Mouse (Mus musculus) embryonic facial prominence, embryonic 10.5 days (tissue): ENCODE measurements at regions not wholly inside any gene's neighbourhood (a gene's known extent, or its start where the extent isn't known, plus 50 kb on each side); places are given as distances from the start of the nearest gene placed in this dataset.

ENCODE experiments used
- DNase-seq: peaks from one replicate; pipeline ENCODE4 v3.0.0-alpha.2; 2017; ENCODE audit warnings: low spot score
- H3K27ac ChIP-seq: fragments of 300-500 bp; sonication (generic); replicated peaks from 2 replicates; pipeline ENCODE4 v1.5.1; 2016; ENCODE audit warnings: mild to moderate bottlenecking
- H3K27me3 ChIP-seq: fragments of 300-500 bp; sonication (generic); replicated peaks from 2 replicates; pipeline ENCODE4 v1.6.1; 2016; ENCODE audit warnings: low read depth, mild to moderate bottlenecking; ENCODE audit not compliant: poor library complexity, severe bottlenecking
- H3K36me3 ChIP-seq: fragments of 300-500 bp; sonication (generic); replicated peaks from 2 replicates; pipeline ENCODE4 v1.6.1; 2016; ENCODE audit warnings: mild to moderate bottlenecking, moderate library complexity
- H3K4me1 ChIP-seq: fragments of 300-500 bp; sonication (generic); 2 replicates; pipeline ENCODE4 v1.6.1; 2016
- H3K4me3 ChIP-seq: fragments of 300-500 bp; sonication (generic); 2 replicates; pipeline ENCODE4 v1.5.1; 2016; ENCODE audit warnings: mild to moderate bottlenecking, moderate library complexity
- H3K9me3 ChIP-seq: fragments of 300-500 bp; sonication (generic); 2 replicates; pipeline ENCODE4 v1.6.1; 2016; ENCODE audit warnings: mild to moderate bottlenecking
- WGBS: fragments of 180-500 bp; shearing (Covaris S2); methylation state at CpG from one replicate; pipeline ENCODE4 v1.1.7; 2016; 5-methylcytosine and 5-hydroxymethylcytosine counted together

- H3K4me3 ChIP-seq = 0 out of 2 replicates have a peak overlapping the region, but pooled peaks have one; percentile 16
These were observed 96.4 kb upstream of the Gm26657 start for GRCm38 (mm10) chr4:56643491-56643890.

DNA sequence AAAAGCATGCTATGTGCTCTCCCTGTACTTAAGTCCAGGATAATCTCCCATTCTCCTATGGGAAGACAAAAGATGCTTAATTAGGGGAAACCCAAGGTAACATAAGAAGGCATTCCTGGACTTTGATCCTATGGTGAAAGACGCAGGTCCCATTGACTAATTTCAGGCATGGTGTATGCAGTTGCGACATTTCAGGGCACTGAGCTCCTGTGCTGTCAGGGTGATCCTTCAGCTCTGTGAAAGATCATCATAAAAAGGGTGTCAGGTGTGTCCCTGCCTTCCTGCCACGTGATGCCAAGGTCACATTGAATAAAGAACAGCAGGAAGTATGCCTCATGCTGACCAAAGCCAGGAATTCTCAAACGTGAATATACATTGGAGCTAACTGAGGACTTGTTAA, 100.2 kb upstream of the Gm26657 start:
- Histone ChIP-seq H3K4me1 (peaks cover 44% of the 10 kb centered on the region), H3K27ac (no peak overlapping the region; the same call in 1 of the 2 replicates), H3K27me3 (no peaks in the 10 kb centered on the region), H3K36me3 (no peaks in the 10 kb centered on the region), H3K9me3 (no peaks in the 10 kb centered on the region), H3K4me3 (no peak overlapping the region)
- WGBS = 48% methylated on average over 4 of the region's 4 CpGs
- DNase-seq = no peak

More at GRCm38 (mm10) chr4:56643491-56643890, 96.4 kb upstream of the Gm26657 start:
- H3K36me3 ChIP-seq = no peaks in the 10 kb centered on the region
- H3K9me3 ChIP-seq = no peaks in the 10 kb centered on the region
- DNase-seq = no peak
- no peaks in the 10 kb centered on the region for H3K27me3 ChIP-seq
- H3K4me1 ChIP-seq = peaks cover 38% of the 10 kb centered on the region
- 80% methylated on average over 1 of the region's 1 CpGs for WGBS
- H3K27ac ChIP-seq = peak overlapping the region; percentile 40

DNA sequence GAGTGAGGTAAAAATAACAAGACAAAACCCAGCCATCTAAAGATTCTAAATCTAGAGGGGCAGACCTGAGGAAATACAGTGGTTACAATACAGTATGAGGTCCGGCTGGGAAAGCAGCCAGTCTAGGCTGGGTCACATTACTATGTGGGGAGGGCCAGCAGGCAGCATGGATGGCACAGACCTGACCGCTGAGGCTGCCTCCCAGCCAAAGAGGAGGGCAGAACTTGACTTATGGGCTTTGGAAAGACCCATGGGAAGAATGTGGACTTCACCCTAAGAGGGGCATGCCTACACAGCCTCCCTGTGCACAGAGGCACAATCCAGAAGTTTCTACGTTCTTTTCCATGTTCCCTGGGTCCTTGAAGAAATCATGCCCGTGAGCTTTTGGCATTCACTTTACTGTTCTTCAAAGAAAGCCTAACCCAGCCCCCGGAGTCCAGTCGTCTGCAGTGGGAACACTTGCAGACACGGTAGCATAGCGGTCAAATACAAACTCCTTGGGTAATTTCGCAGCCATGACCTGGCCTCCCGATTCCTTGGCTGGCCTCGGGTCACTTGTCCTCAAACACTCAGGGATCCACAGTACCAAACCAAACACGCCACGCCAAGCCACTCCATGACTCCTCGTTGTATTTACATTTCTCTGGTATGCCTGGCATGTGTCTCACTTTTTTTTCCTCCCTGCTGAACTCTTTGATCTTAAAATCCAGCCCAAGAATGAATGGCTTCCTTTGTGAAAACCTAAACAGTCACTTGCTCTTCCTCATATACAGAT, 101.0 kb upstream of the Gm26657 start:
- Histone ChIP-seq H3K27ac (peak overlapping the region; percentile 37), H3K9me3 (no peaks in the 10 kb centered on the region), H3K4me3 (no peak overlapping the region), H3K27me3 (no peaks in the 10 kb centered on the region), H3K36me3 (no peaks in the 10 kb centered on the region), H3K4me1 (peaks cover 35% of the 10 kb centered on the region)
- WGBS = 44% methylated on average over 14 of the region's 14 CpGs
- peak; percentile 42 for DNase-seq

GRCm38 (mm10) chr4:56636265-56636664, 103.6 kb upstream of the Gm26657 start:
- Histone ChIP-seq H3K9me3 (no peaks in the 10 kb centered on the region), H3K4me1 (peaks cover 26% of the 10 kb centered on the region), H3K36me3 (no peaks in the 10 kb centered on the region), H3K27ac (no peak overlapping the region), H3K4me3 (no peak overlapping the region), H3K27me3 (no peaks in the 10 kb centered on the region)
- no peak for DNase-seq
- 83% methylated on average over 1 of the region's 1 CpGs for WGBS

- Histone ChIP-seq H3K9me3 (no peaks in the 10 kb centered on the region), H3K4me3 (no peak overlapping the region), H3K27me3 (no peaks in the 10 kb centered on the region), H3K36me3 (no peaks in the 10 kb centered on the region), H3K27ac (no peak overlapping the region), H3K4me1 (peaks cover 12% of the 10 kb centered on the region)
- 87% methylated on average over 4 of the region's 4 CpGs for WGBS
- DNase-seq = no peak
These were observed 106.3 kb upstream of the Gm26657 start for GRCm38 (mm10) chr4:56633528-56633927.

DNA sequence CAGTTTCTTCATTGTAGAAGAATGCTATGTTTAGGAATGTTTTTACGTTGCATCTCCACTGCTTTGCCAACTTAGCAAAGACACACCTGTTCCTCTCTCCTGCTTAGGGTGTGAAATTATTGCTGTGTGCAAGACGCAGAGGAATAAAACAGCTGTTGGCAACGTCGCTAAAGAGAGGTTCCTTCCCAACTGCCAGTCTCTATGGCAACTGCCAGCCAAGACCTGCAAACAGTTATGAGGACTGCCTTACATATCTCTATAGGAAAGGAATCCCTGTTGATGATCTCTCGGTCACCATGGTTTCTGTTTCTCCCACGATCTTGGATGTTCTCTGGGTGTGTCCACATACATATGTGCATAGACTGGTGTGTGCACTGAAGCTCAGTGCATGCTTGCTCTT, 109.6 kb upstream of the Gm26657 start:
- WGBS = 87% methylated on average over 6 of the region's 6 CpGs
- no peak overlapping the region for H3K27ac ChIP-seq
- peaks cover 4% of the 10 kb centered on the region; the same call in 1 of the 2 replicates for H3K4me1 ChIP-seq
- no peaks in the 10 kb centered on the region for H3K36me3 ChIP-seq
- no peaks in the 10 kb centered on the region for H3K27me3 ChIP-seq
- no peaks in the 10 kb centered on the region for H3K9me3 ChIP-seq
- no peak overlapping the region for H3K4me3 ChIP-seq
- DNase-seq = no peak

DNA sequence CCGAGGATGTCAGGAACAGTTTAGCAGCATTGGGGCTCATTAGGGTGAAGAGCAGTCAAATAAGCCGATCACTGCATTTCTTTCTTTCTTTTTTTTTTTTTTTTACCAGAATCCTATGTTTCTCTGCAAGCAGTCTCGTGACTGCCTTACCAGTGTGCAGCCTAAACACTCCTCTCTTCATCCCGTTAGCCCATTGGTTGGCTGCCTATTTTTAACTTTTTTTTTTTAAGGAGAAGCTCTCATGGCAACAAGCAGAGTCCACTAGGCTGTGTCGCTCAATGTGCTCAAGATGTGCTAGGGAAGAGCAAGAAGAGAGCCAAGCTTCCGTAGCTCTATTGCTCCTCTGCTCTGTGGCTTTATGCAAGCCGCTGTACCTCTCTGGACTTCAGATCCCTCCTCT, 112.7 kb upstream of the Gm26657 start:
- Histone ChIP-seq H3K27ac (no peak overlapping the region), H3K4me1 (peaks cover 4% of the 10 kb centered on the region; the same call in 1 of the 2 replicates), H3K9me3 (no peaks in the 10 kb centered on the region), H3K27me3 (no peaks in the 10 kb centered on the region), H3K4me3 (no peak overlapping the region), H3K36me3 (no peaks in the 10 kb centered on the region)
- 78% methylated on average over 7 of the region's 7 CpGs for WGBS
- no peak for DNase-seq

GRCm38 (mm10) chr4:56621782-56622181, 118.1 kb upstream of the Gm26657 start:
- 86% methylated on average over 4 of the region's 4 CpGs for WGBS
- no peak for DNase-seq
- no peaks in the 10 kb centered on the region for H3K9me3 ChIP-seq

GRCm38 (mm10) chr4:56621356-56621755, 118.5 kb upstream of the Gm26657 start:
- Histone ChIP-seq H3K4me3 (no peak overlapping the region), H3K4me1 (no peaks in the 10 kb centered on the region), H3K27ac (no peak overlapping the region), H3K9me3 (no peaks in the 10 kb centered on the region), H3K36me3 (no peaks in the 10 kb centered on the region), H3K27me3 (no peaks in the 10 kb centered on the region)
- whole genome bisulfite sequencing = 82% methylated on average over 1 of the region's 1 CpGs
- DNase-seq = no peak

More at GRCm38 (mm10) chr4:56621782-56622181, 118.1 kb upstream of the Gm26657 start:
- Histone ChIP-seq H3K27ac (no peak overlapping the region), H3K4me1 (no peaks in the 10 kb centered on the region), H3K27me3 (no peaks in the 10 kb centered on the region), H3K4me3 (no peak overlapping the region), H3K36me3 (no peaks in the 10 kb centered on the region)

- H3K4me1 ChIP-seq = no peaks in the 10 kb centered on the region
- 92% methylated on average over 7 of the region's 7 CpGs for WGBS
These were observed 119.2 kb upstream of the Gm26657 start for GRCm38 (mm10) chr4:56620628-56621027.

GRCm38 (mm10) chr4:56619803-56620202, 120.1 kb upstream of the Gm26657 start:
- no peak overlapping the region for H3K27ac ChIP-seq

More at GRCm38 (mm10) chr4:56620628-56621027, 119.2 kb upstream of the Gm26657 start:
- H3K4me3 ChIP-seq = no peak overlapping the region
- no peak overlapping the region for H3K27ac ChIP-seq
- H3K27me3 ChIP-seq = no peaks in the 10 kb centered on the region
- no peaks in the 10 kb centered on the region for H3K36me3 ChIP-seq
- no peak for DNase-seq
- H3K9me3 ChIP-seq = no peaks in the 10 kb centered on the region

GRCm38 (mm10) chr4:56619054-56619453, 120.8 kb upstream of the Gm26657 start:
- H3K4me3 ChIP-seq = no peak overlapping the region
- no peaks in the 10 kb centered on the region for H3K4me1 ChIP-seq
- 83% methylated on average over 3 of the region's 3 CpGs for WGBS
- no peaks in the 10 kb centered on the region for H3K36me3 ChIP-seq
- DNase-seq = no peak
- no peak overlapping the region for H3K27ac ChIP-seq
- H3K9me3 ChIP-seq = no peaks in the 10 kb centered on the region
- no peaks in the 10 kb centered on the region for H3K27me3 ChIP-seq

More at GRCm38 (mm10) chr4:56619803-56620202, 120.1 kb upstream of the Gm26657 start:
- H3K4me1 ChIP-seq = no peaks in the 10 kb centered on the region
- H3K27me3 ChIP-seq = no peaks in the 10 kb centered on the region
- no peak overlapping the region for H3K4me3 ChIP-seq
- DNase-seq = no peak
- no peaks in the 10 kb centered on the region for H3K9me3 ChIP-seq
- H3K36me3 ChIP-seq = no peaks in the 10 kb centered on the region

GRCm38 (mm10) chr4:56618433-56618832, 121.4 kb upstream of the Gm26657 start:
- no peaks in the 10 kb centered on the region for H3K4me1 ChIP-seq
- 91% methylated on average over 5 of the region's 5 CpGs for WGBS
- no peak overlapping the region for H3K4me3 ChIP-seq
- H3K27me3 ChIP-seq = no peaks in the 10 kb centered on the region
- H3K9me3 ChIP-seq = no peaks in the 10 kb centered on the region
- no peaks in the 10 kb centered on the region for H3K36me3 ChIP-seq
- H3K27ac ChIP-seq = no peak overlapping the region
- DNase-seq = no peak
